Mouse (Mus musculus) bone marrow, adult 2 months (tissue): Measurements from ENCODE around the gene Zfp28. TPM values are rescaled to one million over a fixed set of nuclear protein-coding genes. Genes with fewer than 3 reads are reported as not detected.
A peak's percentile ranks its signal among the peaks of the same experiment; 100 is the strongest.

Experiments used
- H3K27ac ChIP-seq: fragments of 200-500 bp; 2 replicates; pipeline ENCODE4 v1.5.1; 2012; ENCODE audit warnings: low read depth, mild to moderate bottlenecking, control low read depth, inconsistent platforms, low read length; ENCODE audit not compliant: control insufficient read depth, poor library complexity, insufficient read depth
- H3K4me1 ChIP-seq: fragments of 200-500 bp; 2 replicates; pipeline ENCODE4 v1.6.1; 2011; ENCODE audit warnings: low read length; ENCODE audit not compliant: control insufficient read depth, insufficient read depth
- H3K4me3 ChIP-seq: fragments of 200-500 bp; replicated peaks from 2 replicates; pipeline ENCODE3; 2011; ENCODE audit warnings: mild to moderate bottlenecking, low read depth, low read length, control low read depth; ENCODE audit not compliant: control insufficient read depth
- CTCF ChIP-seq: fragments of 200-500 bp; IDR thresholded peaks from 2 replicates; pipeline ENCODE4 v1.5.1; 2011; ENCODE audit warnings: low read length, control low read depth; ENCODE audit not compliant: control insufficient read depth, insufficient read depth
- POLR2A ChIP-seq: fragments of 200-500 bp; IDR thresholded peaks from 2 replicates; pipeline ENCODE4 v1.6.1; 2011; ENCODE audit warnings: low read depth, mild to moderate bottlenecking, control low read depth, low read length, borderline replicate concordance; ENCODE audit not compliant: control insufficient read depth
- WGBS: fragments of 180-500 bp; shearing (Covaris S2); methylation state at CpG from one replicate; pipeline ENCODE4 v1.1.7; 2018; 5-methylcytosine and 5-hydroxymethylcytosine counted together
- polyA plus RNA-seq: library from polyadenylated mRNA; stranded (reverse); fragments of >200 nt; gene quantifications from 2 replicates; pipeline ENCODE4 v1.2.4, GENCODE M21; 2011; ENCODE audit warnings: low replicate concordance; ENCODE audit not compliant: missing spikeins, insufficient read depth, insufficient read length

The Zfp28 gene
- polyA plus RNA-seq, 1 experiment: 1.2 TPM

DNA sequence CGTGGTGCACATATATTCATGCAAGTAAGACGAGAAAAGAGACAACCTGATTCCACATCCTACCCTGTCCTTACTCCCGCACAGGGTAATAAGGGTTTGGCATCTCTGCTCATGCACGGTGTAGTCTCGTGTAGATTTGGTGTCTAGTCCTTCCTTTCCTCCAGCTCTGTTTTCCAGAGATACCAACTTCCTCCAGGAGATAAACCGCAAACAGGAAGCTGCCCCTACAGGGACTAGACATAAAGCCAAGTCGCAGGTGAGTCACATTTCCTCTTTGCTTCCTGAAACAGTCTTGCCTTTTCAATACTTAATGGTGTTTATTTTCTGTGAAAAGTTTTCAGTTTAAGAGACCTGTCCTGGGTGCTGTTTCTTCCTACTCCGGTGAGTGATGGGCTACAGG lies 916 bp downstream of the Zfp28 start:
- TF ChIP-seq CTCF (no peak), POLR2A (no peak)
- H3K4me3 ChIP-seq: no peak overlapping the region
- WGBS: 8% methylated on average over 8 of the region's 8 CpGs
- peaks cover 2% of the 10 kb centered on the region for H3K4me1 ChIP-seq
- no peak overlapping the region for H3K27ac ChIP-seq

GRCm38 (mm10) chr7:6386995-6387394 lies 3.9 kb downstream of the Zfp28 start:
- H3K27ac ChIP-seq: no peak overlapping the region
- H3K4me1 ChIP-seq: peaks cover 2% of the 10 kb centered on the region
- TF ChIP-seq POLR2A (no peak), CTCF (no peak)
- no peak overlapping the region for H3K4me3 ChIP-seq
- 91% methylated on average over 8 of the region's 8 CpGs for WGBS

DNA sequence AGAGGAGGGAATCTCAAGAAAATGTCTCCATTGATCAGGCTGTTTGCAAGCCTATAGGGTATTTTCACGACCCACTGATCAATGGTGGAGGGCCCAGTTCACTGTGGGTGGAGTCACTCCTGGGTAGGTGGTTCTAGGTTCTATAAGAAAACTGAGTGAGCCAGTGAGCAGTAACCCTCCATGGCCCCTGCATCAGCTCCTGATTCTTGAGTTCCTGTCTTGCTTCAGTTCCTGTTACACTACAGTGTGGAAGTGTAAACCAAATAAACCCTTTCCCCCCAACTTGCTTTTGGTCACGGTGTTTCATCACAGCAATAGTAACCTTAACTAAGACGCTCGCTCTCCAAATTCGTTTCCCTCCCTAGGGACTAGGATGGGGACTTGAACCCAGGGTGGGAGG lies 5.9 kb downstream of the Zfp28 start:
- Histone ChIP-seq H3K27ac (no peak overlapping the region), H3K4me3 (no peak overlapping the region), H3K4me1 (no peaks in the 10 kb centered on the region; the same call in 1 of the 2 replicates)
- 50% methylated on average over 5 of the region's 5 CpGs for WGBS
- TF ChIP-seq CTCF: no peak
- TF ChIP-seq POLR2A: no peak

- Histone ChIP-seq H3K27ac (no peak overlapping the region), H3K4me3 (no peak overlapping the region), H3K4me1 (no peaks in the 10 kb centered on the region; the same call in 1 of the 2 replicates)
- WGBS: 69% methylated on average over 5 of the region's 5 CpGs
- TF ChIP-seq POLR2A (no peak), CTCF (no peak)
These were observed 6.4 kb downstream of the Zfp28 start for GRCm38 (mm10) chr7:6389449-6389848.

DNA sequence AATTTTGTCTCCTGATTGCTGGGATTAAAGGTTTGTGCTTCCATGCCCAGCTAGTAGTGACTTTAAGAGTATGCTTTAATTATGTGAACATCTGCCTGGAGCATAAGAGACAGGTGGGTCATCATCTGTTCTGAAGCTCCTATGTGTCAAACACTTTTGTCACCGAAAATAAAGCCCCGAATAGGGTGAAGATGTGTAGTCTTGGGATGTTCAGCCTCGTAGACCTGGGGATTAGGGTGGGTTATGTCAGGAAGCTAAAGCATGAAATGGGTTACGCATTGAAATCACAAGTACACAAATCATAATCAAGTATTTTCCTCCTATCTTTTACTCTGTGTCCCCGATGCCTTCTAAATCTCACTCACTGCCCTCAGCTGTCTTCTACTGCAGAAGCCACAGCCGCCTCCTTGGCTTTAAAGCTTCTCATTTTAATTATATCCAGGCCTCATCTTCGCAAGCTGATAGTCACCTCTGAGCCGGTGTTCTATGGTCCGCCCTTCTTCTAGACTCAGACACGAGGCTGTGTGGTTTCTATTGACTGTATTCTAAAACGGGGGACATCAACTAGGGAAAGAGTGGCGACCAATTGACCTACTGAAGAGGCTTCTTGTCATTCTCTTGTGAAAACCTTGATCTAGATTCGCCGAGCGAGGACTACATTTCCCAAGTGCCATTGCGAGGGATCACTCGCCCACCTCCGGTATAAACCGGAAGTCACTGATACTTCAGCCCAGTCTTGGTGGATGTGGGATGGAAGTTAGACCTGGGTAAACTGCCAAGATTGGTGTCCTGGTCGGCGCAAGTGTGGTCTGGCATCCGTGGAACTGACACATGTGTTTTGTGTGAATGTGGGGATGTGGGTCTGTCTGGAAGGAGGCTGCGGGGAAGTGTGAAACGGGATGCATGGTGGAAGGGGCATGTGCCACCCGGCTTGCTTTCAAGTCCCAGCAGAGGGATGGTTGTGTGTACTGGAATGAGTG lies 15.2 kb downstream of the Zfp28 start, which contains the start of gene Smim17:
Smim17 (plus strand) TSS at position 720 of the 980 bp plus-strand sequence.
- H3K4me3 ChIP-seq: peak within 1 kb of the TSS; percentile 87
- no peak within 1 kb of the TSS for H3K27ac ChIP-seq
- TF ChIP-seq CTCF (no peak), POLR2A (no peak)
- 27% methylated on average over 25 of the region's 25 CpGs for WGBS
- no peaks in the 10 kb centered on the region; the same call in 1 of the 2 replicates for H3K4me1 ChIP-seq

GRCm38 (mm10) chr7:6410043-6410442 lies 26.9 kb downstream of the Zfp28 start, which contains the start of gene Gm20715:
Gene Gm20715 (plus strand): TSS chr7:6410277.
- TF ChIP-seq CTCF: peak; percentile 35; the same call in 1 of the 2 replicates
- no peak for TF ChIP-seq POLR2A
- 2% methylated on average over 17 of the region's 17 CpGs for WGBS
- Histone ChIP-seq H3K27ac (no peak within 1 kb of the TSS), H3K4me1 (no peaks in the 10 kb centered on the region), H3K4me3 (no peak within 1 kb of the TSS)

DNA sequence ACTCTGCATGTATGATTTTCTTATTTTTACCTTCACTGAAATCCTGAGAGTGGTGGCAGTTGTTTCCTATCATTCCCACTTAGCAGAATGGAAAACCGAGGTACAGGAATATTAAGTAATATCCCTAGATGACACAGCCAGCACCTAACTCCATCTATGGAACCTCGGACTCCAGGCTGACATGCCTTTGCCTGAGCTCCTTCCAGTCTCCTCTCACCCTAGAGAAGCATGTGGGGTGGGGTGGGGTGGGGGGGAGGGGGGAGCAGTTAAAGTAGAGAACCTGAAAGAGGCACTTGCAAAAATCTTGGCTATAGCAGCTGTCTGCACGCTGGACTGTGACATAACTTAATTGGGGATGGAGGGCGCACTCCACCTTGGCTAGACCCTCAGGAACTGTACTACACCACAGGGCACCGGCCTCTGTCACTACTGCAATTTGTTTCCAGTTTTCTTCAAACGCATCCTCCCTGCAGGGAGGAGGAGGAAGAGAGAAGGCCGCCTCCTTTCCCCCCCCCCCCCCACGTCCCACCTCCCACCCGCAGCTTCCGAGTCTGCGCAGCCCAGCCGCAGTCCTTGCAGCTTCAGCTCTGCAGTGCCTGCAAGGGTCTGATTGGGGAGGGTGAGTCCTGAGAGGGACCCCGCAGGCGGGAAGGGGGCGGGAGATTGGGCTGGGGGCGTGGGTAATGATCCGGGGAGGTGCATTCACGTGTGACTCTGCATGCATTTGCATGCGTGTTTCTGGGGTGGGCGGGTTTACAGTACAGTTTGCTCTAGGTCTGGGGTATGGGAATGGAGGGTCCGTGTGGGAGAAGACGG lies 31.7 kb downstream of the Zfp28 start:
- Histone ChIP-seq H3K4me3 (no peak overlapping the region), H3K27ac (no peak overlapping the region), H3K4me1 (no peaks in the 10 kb centered on the region)
- WGBS: 8% methylated on average over 21 of the region's 22 CpGs
- TF ChIP-seq POLR2A: no peak
- TF ChIP-seq CTCF: no peak

DNA sequence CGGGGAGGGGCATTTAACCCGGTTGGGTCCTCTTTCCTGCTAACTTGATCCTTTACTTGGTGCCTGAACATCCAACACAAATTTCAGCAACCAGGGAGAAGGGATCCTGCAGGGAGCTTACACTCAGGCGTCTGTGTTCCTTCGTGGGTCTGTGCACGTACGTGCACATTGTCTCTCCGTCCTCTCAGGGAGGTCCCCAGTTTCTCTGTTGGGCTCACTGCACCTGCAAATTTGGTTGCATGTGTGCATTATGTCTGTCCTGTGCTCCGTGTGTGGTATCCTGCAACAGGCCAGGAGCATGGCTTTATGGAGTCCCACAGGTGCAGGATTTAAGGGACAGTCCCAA lies 32.3 kb downstream of the Zfp28 start:
- no peak overlapping the region for H3K27ac ChIP-seq
- 19% methylated on average over 8 of the region's 8 CpGs for WGBS
- H3K4me1 ChIP-seq: no peaks in the 10 kb centered on the region
- H3K4me3 ChIP-seq: no peak overlapping the region
- no peak for TF ChIP-seq POLR2A
- no peak for TF ChIP-seq CTCF

- no peak overlapping the region for H3K27ac ChIP-seq
- H3K4me3 ChIP-seq: no peak overlapping the region
- no peaks in the 10 kb centered on the region for H3K4me1 ChIP-seq
- TF ChIP-seq POLR2A (no peak), CTCF (no peak)
- 75% methylated on average over 6 of the region's 6 CpGs for WGBS
These were observed 36.8 kb downstream of the Zfp28 start for GRCm38 (mm10) chr7:6419894-6420293.
